Mouse (Mus musculus) embryonic facial prominence, embryonic 13.5 days (tissue): Measurements from ENCODE around the gene Tpra1. TPM values are rescaled to one million over a fixed set of nuclear protein-coding genes. Genes with fewer than 3 reads are reported as not detected.

Source experiments
- ATAC-seq: fragments of 200-750 bp; cut with Nextera tagmentation; 2 replicates; pipeline ENCODE4 v1.8.0; 2017; ENCODE audit warnings: low read depth; ENCODE audit not compliant: insufficient number of reproducible peaks, insufficient read depth, low FRiP score, low TSS enrichment
- H3K27ac ChIP-seq: fragments of 300-500 bp; sonication (generic); 2 replicates; pipeline ENCODE4 v1.5.1; 2015; ENCODE audit warnings: moderate library complexity, mild to moderate bottlenecking, inconsistent platforms
- H3K27me3 ChIP-seq: fragments of 300-500 bp; sonication (generic); 2 replicates; pipeline ENCODE4 v1.6.1; 2015; ENCODE audit warnings: mild to moderate bottlenecking, inconsistent platforms
- H3K36me3 ChIP-seq: fragments of 300-500 bp; sonication (generic); 2 replicates; pipeline ENCODE4 v1.6.1; 2015; ENCODE audit warnings: mild to moderate bottlenecking, inconsistent platforms
- H3K4me1 ChIP-seq: fragments of 300-500 bp; sonication (generic); 2 replicates; pipeline ENCODE4 v1.6.1; 2015; ENCODE audit warnings: inconsistent platforms
- H3K4me2 ChIP-seq: fragments of 300-500 bp; sonication (generic); 2 replicates; pipeline ENCODE4 v1.6.1; 2015; ENCODE audit warnings: moderate library complexity, mild to moderate bottlenecking, inconsistent platforms
- H3K4me3 ChIP-seq: fragments of 300-500 bp; sonication (generic); 2 replicates; pipeline ENCODE4 v1.5.1; 2015; ENCODE audit warnings: mild to moderate bottlenecking, inconsistent platforms
- H3K9ac ChIP-seq: fragments of 300-500 bp; sonication (generic); 2 replicates; pipeline ENCODE4 v1.6.1; 2015; ENCODE audit warnings: mild to moderate bottlenecking, inconsistent platforms
- H3K9me3 ChIP-seq: fragments of 300-500 bp; sonication (generic); 2 replicates; pipeline ENCODE4 v1.6.1; 2016; ENCODE audit warnings: inconsistent platforms
- WGBS: fragments of 180-500 bp; shearing (Covaris S2); methylation state at CpG from one replicate; pipeline ENCODE4 v1.1.7; 2015; ENCODE audit warnings: mixed read lengths; 5-methylcytosine and 5-hydroxymethylcytosine counted together
- polyA plus RNA-seq: library from polyadenylated mRNA; unstranded; fragments of >200 nt; fragmentation: Nextera tagmentation; extraction: Ambion mirVana; gene quantifications from 2 replicates; pipeline ENCODE4 v1.2.1, GENCODE M21; 2015

Tpra1 gene
- 93.2 and 93.5 TPM in 2 replicates for polyA plus RNA-seq

- H3K27ac ChIP-seq = peak within 1 kb of the TSS; percentile 93
- peak; percentile 85 for ATAC-seq
- no peaks in the 10 kb centered on the region for H3K27me3 ChIP-seq
- H3K9me3 ChIP-seq = no peaks in the 10 kb centered on the region
- peak within 1 kb of the TSS; percentile 85 for H3K9ac ChIP-seq
- peaks cover 47% of the 10 kb centered on the region for H3K4me1 ChIP-seq
- H3K4me3 ChIP-seq = peak within 1 kb of the TSS; percentile 62
- H3K36me3 ChIP-seq = peaks cover 7% of the 10 kb centered on the region; the same call in 1 of the 2 replicates
- WGBS = under 1% methylated on average over 66 of the region's 66 CpGs
- H3K4me2 ChIP-seq = peak within 1 kb of the TSS; percentile 96
These were observed at the start of gene Tpra1 for GRCm38 (mm10) chr6:88901947-88902820. TSS of gene Tpra1 (plus strand) at chr6:88902251.

- Histone ChIP-seq H3K9ac (no peak overlapping the region), H3K9me3 (no peaks in the 10 kb centered on the region), H3K4me1 (no peaks in the 10 kb centered on the region), H3K36me3 (peaks cover 28% of the 10 kb centered on the region), H3K27me3 (no peaks in the 10 kb centered on the region), H3K4me3 (no peak overlapping the region), H3K27ac (no peak overlapping the region), H3K4me2 (no peak overlapping the region)
- 82% methylated on average over 5 of the region's 5 CpGs for WGBS
- ATAC-seq = no peak
These were observed 47.5 kb upstream of the Tpra1 start for GRCm38 (mm10) chr6:88854509-88854908.

GRCm38 (mm10) chr6:88855636-88856035 lies 46.4 kb upstream of the Tpra1 start:
- no peak for ATAC-seq
- 23% methylated on average over 5 of the region's 5 CpGs for WGBS
- Histone ChIP-seq H3K27ac (no peak overlapping the region), H3K36me3 (peaks cover 29% of the 10 kb centered on the region), H3K4me3 (no peak overlapping the region), H3K9ac (no peak overlapping the region), H3K27me3 (no peaks in the 10 kb centered on the region), H3K4me2 (no peak overlapping the region), H3K9me3 (no peaks in the 10 kb centered on the region), H3K4me1 (no peaks in the 10 kb centered on the region)

- no peak overlapping the region for H3K4me3 ChIP-seq
- no peaks in the 10 kb centered on the region for H3K4me1 ChIP-seq
- H3K9ac ChIP-seq = no peak overlapping the region
- H3K9me3 ChIP-seq = 0 out of 2 replicates have a peak, but pooled peaks cover 4% of the 10 kb centered on the region
- H3K4me2 ChIP-seq = no peak overlapping the region
- H3K27ac ChIP-seq = no peak overlapping the region
- peaks cover 36% of the 10 kb centered on the region for H3K36me3 ChIP-seq
- WGBS = 46% methylated on average over 9 of the region's 9 CpGs
- no peak for ATAC-seq
- no peaks in the 10 kb centered on the region for H3K27me3 ChIP-seq
These were observed 44.8 kb upstream of the Tpra1 start for GRCm38 (mm10) chr6:88857249-88857648.

GRCm38 (mm10) chr6:88857830-88858229 lies 44.2 kb upstream of the Tpra1 start:
- Histone ChIP-seq H3K9me3 (0 out of 2 replicates have a peak, but pooled peaks cover 4% of the 10 kb centered on the region), H3K4me1 (no peaks in the 10 kb centered on the region), H3K4me3 (no peak overlapping the region), H3K9ac (no peak overlapping the region), H3K4me2 (no peak overlapping the region), H3K36me3 (peaks cover 38% of the 10 kb centered on the region), H3K27me3 (no peaks in the 10 kb centered on the region), H3K27ac (no peak overlapping the region)
- 86% methylated on average over 6 of the region's 6 CpGs for WGBS
- ATAC-seq = no peak

DNA sequence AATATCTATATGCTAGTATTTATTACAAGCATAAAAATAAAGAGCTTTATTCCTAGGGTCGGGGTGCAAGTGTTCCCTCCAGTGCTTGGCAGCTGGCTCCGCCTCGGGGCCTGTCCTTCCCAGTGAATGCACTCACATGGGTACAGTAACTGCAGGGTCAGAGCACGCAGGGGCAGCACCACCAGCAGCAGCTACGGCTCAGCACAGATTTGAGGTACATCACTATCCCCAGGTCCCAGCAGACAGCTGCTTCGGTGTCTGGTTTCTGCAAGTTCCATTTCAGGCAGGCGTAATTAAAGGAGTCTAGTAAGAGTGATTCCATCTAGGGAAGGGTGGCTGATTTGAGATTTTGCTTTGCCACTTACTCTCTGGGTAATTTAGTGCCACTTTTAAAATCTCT lies 43.7 kb upstream of the Tpra1 start:
- Histone ChIP-seq H3K4me1 (no peaks in the 10 kb centered on the region), H3K4me3 (no peak overlapping the region), H3K27me3 (no peaks in the 10 kb centered on the region), H3K4me2 (no peak overlapping the region), H3K9me3 (0 out of 2 replicates have a peak, but pooled peaks cover 4% of the 10 kb centered on the region), H3K36me3 (peaks cover 43% of the 10 kb centered on the region), H3K27ac (no peak overlapping the region), H3K9ac (no peak overlapping the region)
- WGBS = 51% methylated on average over 7 of the region's 7 CpGs
- no peak for ATAC-seq

- Histone ChIP-seq H3K4me2 (no peak overlapping the region), H3K4me3 (no peak overlapping the region), H3K36me3 (peaks cover 63% of the 10 kb centered on the region), H3K27ac (no peak overlapping the region), H3K4me1 (no peaks in the 10 kb centered on the region), H3K9ac (no peak overlapping the region), H3K27me3 (no peaks in the 10 kb centered on the region), H3K9me3 (0 out of 2 replicates have a peak, but pooled peaks cover 4% of the 10 kb centered on the region)
- 16% methylated on average over 2 of the region's 2 CpGs for WGBS
- no peak for ATAC-seq
These were observed 41.1 kb upstream of the Tpra1 start for GRCm38 (mm10) chr6:88860914-88861313.

DNA sequence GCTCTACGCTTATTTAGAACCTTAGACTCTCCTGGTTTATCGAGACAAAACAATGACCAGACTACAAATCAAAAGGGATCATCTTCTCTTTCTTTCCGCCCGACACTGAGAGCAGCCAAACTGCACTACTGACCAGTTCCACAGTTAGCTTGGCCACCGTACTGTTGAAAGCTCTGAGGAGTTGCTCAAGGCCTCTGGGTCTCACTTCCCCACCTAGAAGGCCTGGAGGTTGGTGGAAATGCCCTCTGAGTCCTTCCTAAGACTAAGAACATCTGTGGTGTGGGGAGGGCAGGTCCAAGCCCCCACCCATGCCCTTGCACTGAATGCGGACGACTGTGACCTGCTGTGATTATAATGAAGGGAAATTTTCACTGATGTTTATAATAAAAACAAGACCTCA lies 36.3 kb upstream of the Tpra1 start:
- ATAC-seq = no peak
- H3K4me2 ChIP-seq = no peak overlapping the region
- H3K9ac ChIP-seq = no peak overlapping the region
- H3K9me3 ChIP-seq = 0 out of 2 replicates have a peak, but pooled peaks cover 4% of the 10 kb centered on the region
- no peaks in the 10 kb centered on the region for H3K27me3 ChIP-seq
- no peaks in the 10 kb centered on the region for H3K4me1 ChIP-seq
- H3K36me3 ChIP-seq = peaks cover 44% of the 10 kb centered on the region
- H3K27ac ChIP-seq = no peak overlapping the region
- WGBS = 79% methylated on average over 7 of the region's 7 CpGs
- H3K4me3 ChIP-seq = no peak overlapping the region

- no peak for ATAC-seq
- Histone ChIP-seq H3K36me3 (peaks cover 10% of the 10 kb centered on the region), H3K4me2 (no peak overlapping the region), H3K27ac (no peak overlapping the region), H3K4me3 (no peak overlapping the region), H3K4me1 (peaks cover 27% of the 10 kb centered on the region), H3K9ac (no peak overlapping the region), H3K9me3 (no peaks in the 10 kb centered on the region), H3K27me3 (no peaks in the 10 kb centered on the region)
- WGBS = 87% methylated on average over 7 of the region's 7 CpGs
These were observed 32.6 kb upstream of the Tpra1 start for GRCm38 (mm10) chr6:88869459-88869858.

DNA sequence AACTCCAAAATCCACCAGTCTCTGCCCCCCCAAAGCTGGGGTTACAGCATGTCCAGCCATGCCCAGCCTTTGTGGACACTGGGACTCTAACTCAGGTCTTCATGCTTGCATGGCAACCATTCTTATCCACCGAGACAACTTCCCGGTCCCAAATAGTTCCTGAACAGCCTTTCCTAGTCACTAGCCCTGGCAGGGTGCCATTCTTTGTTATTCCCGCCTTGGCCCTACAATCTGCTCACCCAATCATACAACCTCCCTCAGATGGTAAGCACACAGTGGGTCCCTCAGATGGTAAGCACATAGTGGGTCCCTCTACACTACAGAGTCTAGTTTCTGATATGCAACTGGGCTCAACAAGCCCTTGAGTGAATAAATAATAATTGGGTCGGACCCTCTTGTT lies 31.5 kb upstream of the Tpra1 start:
- no peak overlapping the region for H3K4me2 ChIP-seq
- no peak overlapping the region for H3K27ac ChIP-seq
- H3K4me3 ChIP-seq = no peak overlapping the region
- H3K27me3 ChIP-seq = no peaks in the 10 kb centered on the region
- WGBS = 74% methylated on average over 4 of the region's 4 CpGs
- H3K36me3 ChIP-seq = no peaks in the 10 kb centered on the region; the same call in 1 of the 2 replicates
- no peaks in the 10 kb centered on the region for H3K9me3 ChIP-seq
- ATAC-seq = no peak
- no peak overlapping the region for H3K9ac ChIP-seq
- H3K4me1 ChIP-seq = peaks cover 27% of the 10 kb centered on the region

DNA sequence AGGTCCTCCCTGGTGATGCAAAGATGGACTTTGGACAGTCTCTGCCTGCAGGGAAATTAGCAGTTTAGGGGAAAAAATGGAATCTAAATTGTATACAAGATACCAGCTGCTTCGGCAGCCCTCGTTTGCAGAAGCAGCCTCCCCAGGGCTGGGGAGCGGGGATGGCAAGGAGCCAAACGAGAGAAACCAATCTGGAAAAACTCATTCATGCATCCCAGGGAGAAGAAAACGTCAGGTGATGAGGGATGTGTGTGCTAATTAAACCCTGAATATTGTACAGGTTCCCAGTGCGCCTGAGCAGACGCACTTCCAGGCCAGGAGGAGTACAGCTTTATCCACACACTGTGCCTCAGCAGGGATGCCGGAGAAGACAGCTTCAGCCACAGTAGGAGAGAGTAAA lies 30.5 kb upstream of the Tpra1 start:
- ATAC-seq = no peak
- Histone ChIP-seq H3K36me3 (no peaks in the 10 kb centered on the region; the same call in 1 of the 2 replicates), H3K4me2 (no peak overlapping the region), H3K27me3 (no peaks in the 10 kb centered on the region; the same call in 1 of the 2 replicates), H3K4me3 (no peak overlapping the region), H3K9ac (no peak overlapping the region), H3K27ac (0 out of 2 replicates have a peak overlapping the region, but pooled peaks have one; percentile 2), H3K4me1 (peaks cover 27% of the 10 kb centered on the region), H3K9me3 (no peaks in the 10 kb centered on the region)
- WGBS = 34% methylated on average over 8 of the region's 8 CpGs

GRCm38 (mm10) chr6:88872811-88873210 lies 29.2 kb upstream of the Tpra1 start:
- ATAC-seq = no peak
- Histone ChIP-seq H3K36me3 (no peaks in the 10 kb centered on the region; the same call in 1 of the 2 replicates), H3K4me1 (peaks cover 27% of the 10 kb centered on the region), H3K9ac (peak overlapping the region; percentile 84; the same call in 1 of the 2 replicates), H3K27ac (no peak overlapping the region), H3K4me3 (peak overlapping the region; percentile 72; the same call in 1 of the 2 replicates), H3K9me3 (no peaks in the 10 kb centered on the region), H3K4me2 (peak overlapping the region; percentile 96), H3K27me3 (no peaks in the 10 kb centered on the region; the same call in 1 of the 2 replicates)
- 33% methylated on average over 7 of the region's 7 CpGs for WGBS
